Mouse (Mus musculus): ENCODE data around the gene Tmem147. TPM values are rescaled to one million over a fixed set of nuclear protein-coding genes. Genes with fewer than 3 reads are reported as not detected.
A peak's percentile ranks its signal among the peaks of the same experiment; 100 is the strongest.

Tmem147 gene
- polyA plus RNA-seq (2015; fragmentation: Nextera tagmentation; extraction: Ambion mirVana) = 200 and 203 TPM in 2 replicates

DNA sequence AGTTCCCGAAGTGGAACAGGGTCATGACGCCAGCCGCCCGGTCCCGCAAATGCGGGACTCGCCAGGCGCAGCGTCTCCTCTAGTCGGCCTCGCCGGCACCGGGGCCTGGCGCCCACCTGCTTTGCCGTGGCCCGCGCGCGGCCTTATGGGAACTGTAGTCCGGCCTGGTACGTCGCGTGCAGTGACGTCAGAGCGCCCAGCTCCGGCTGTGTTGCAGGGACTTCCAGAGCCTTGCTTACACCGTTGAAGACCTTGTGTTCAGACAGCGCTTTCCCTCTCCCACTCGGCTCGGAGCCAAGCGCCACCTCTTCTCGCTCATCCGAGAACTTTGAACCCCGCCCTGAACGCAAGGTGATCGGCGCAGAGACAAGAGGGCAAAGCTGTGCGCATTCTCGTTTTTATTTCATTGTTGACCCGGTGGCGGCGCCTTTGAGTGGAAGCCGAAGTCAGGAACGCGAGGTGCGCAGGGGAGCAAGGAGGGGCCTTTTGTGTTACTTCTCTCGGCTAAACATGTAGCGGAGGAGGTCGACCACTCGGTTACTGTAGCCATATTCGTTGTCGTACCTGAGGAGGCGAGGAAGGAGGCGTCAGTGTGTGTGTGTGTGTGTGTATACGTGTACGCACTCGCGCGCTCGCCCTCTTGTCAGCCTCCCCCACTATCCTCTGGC lies at the start of gene Tmem147:
Gene Tmem147, minus strand, starts transcription at position 145 of the 668 bp plus-strand sequence.
- WGBS = under 1% methylated on average over 60 of the region's 60 CpGs
- Histone ChIP-seq H3K27ac (peak within 1 kb of the TSS; percentile 95), H3K36me3 (peaks cover 48% of the 10 kb centered on the region), H3K27me3 (no peaks in the 10 kb centered on the region), H3K4me2 (replicated peaks) (peak within 1 kb of the TSS; percentile 74), H3K4me1 (replicated peaks) (peaks cover 31% of the 10 kb centered on the region), H3K9me3 (no peaks in the 10 kb centered on the region), H3K9ac (replicated peaks) (peak within 1 kb of the TSS; percentile 83), H3K4me3 (replicated peaks) (peak within 1 kb of the TSS; percentile 64)
- ATAC-seq = peak; percentile 98

GRCm38 (mm10) chr7:30777911-30778310 lies 48.6 kb upstream of the Tmem147 start:
- H3K27ac ChIP-seq = no peak overlapping the region
- H3K27me3 ChIP-seq = no peaks in the 10 kb centered on the region
- no peak for ATAC-seq
- no peaks in the 10 kb centered on the region for H3K9me3 ChIP-seq
- 95% methylated on average over 1 of the region's 1 CpGs for WGBS
- H3K4me3 ChIP-seq (replicated peaks) = no peak overlapping the region
- H3K9ac ChIP-seq (replicated peaks) = no peak overlapping the region
- no peaks in the 10 kb centered on the region for H3K36me3 ChIP-seq
- no peak overlapping the region for H3K4me2 ChIP-seq (replicated peaks)
- H3K4me1 ChIP-seq (replicated peaks) = no peaks in the 10 kb centered on the region

DNA sequence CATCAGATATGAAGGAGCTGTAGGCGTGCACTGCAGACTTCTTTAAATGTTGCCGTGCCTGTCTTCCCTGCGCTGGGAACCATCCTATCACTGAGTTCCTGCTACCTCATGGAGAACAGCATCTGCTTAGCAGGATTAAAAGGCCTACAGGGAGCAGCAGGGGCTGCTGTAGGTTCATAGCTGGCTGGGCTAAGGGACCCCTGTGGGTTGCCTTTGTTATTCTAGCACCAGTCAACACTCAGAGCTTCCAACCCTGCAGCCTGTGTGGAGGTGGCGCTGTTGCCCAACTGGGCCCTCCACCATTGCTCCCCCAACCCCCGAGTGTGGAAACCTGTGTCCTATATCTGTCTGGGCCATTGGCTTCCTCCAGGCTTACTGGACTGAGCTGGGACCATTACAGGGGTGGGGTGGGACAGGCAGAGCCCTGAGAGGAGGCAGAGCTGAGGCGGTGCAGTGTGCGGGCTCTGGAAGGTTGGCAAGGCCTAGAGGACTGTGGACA lies 47.8 kb upstream of the Tmem147 start:
- Histone ChIP-seq H3K27ac (no peak overlapping the region), H3K4me3 (replicated peaks) (no peak overlapping the region), H3K9ac (replicated peaks) (no peak overlapping the region), H3K27me3 (no peaks in the 10 kb centered on the region), H3K9me3 (no peaks in the 10 kb centered on the region), H3K4me2 (replicated peaks) (no peak overlapping the region), H3K4me1 (replicated peaks) (no peaks in the 10 kb centered on the region), H3K36me3 (no peaks in the 10 kb centered on the region)
- no peak; the same call in 1 of the 2 replicates for ATAC-seq
- WGBS = 49% methylated on average over 7 of the region's 7 CpGs

DNA sequence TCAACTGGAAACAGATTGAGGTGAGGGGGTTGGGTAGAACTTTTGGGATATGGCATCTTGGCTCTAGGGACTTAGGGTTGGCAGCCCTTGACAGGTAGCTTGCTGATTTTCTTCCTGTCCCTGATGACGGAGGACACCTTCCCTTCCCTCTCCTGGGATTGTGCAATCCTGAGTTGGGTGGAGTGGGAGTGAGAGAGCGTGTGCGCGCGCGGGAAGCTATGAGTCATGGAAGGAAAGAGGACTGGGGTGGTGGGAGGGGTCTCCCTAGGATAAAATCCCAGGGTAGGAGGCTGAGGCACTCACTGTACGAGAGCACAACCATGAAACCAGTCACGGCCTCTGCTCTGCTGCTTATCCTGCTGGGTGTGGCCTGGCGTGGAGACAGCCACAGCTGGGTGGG lies 46.8 kb upstream of the Tmem147 start:
- no peaks in the 10 kb centered on the region for H3K27me3 ChIP-seq
- no peak overlapping the region for H3K27ac ChIP-seq
- ATAC-seq = no peak
- WGBS = 93% methylated on average over 9 of the region's 9 CpGs
- H3K36me3 ChIP-seq = no peaks in the 10 kb centered on the region
- no peaks in the 10 kb centered on the region for H3K4me1 ChIP-seq (replicated peaks)
- no peak overlapping the region for H3K4me2 ChIP-seq (replicated peaks)
- no peak overlapping the region for H3K4me3 ChIP-seq (replicated peaks)
- no peaks in the 10 kb centered on the region for H3K9me3 ChIP-seq
- H3K9ac ChIP-seq (replicated peaks) = no peak overlapping the region

- no peak overlapping the region for H3K9ac ChIP-seq (replicated peaks)
- no peak overlapping the region for H3K4me3 ChIP-seq (replicated peaks)
- H3K27ac ChIP-seq = no peak overlapping the region
- H3K27me3 ChIP-seq = no peaks in the 10 kb centered on the region
- H3K9me3 ChIP-seq = no peaks in the 10 kb centered on the region
- WGBS = 26% methylated on average over 9 of the region's 9 CpGs
- 0 out of 2 replicates have a peak, but pooled peaks cover 2% of the 10 kb centered on the region for H3K4me1 ChIP-seq (replicated peaks)
- no peak for ATAC-seq
- H3K4me2 ChIP-seq (replicated peaks) = no peak overlapping the region
- H3K36me3 ChIP-seq = no peaks in the 10 kb centered on the region
These were observed 39.9 kb upstream of the Tmem147 start for GRCm38 (mm10) chr7:30769236-30769635.

DNA sequence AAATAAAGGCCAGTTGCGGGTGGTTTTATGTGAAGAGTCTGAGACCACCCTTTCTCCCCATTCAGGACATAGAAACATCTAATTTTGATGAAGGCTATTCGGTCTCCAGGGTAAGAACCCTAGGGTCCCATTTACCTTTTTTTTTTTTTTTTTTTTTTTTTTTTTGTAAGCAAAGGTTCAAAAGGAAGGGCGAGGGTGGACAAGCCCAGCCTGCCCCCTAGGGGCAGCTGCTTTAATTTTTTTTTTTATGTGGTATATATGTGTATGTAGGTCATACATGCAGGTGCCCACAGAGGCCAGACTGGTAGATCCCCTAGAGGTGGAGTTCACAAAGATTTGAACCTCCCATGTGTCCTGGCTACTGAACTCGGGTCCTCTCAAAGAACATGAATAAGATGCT lies 37.1 kb upstream of the Tmem147 start:
- 90% methylated on average over 4 of the region's 4 CpGs for WGBS
- ATAC-seq = no peak
- H3K4me2 ChIP-seq (replicated peaks) = no peak overlapping the region
- 0 out of 2 replicates have a peak, but pooled peaks cover 3% of the 10 kb centered on the region for H3K27me3 ChIP-seq
- no peak overlapping the region for H3K4me3 ChIP-seq (replicated peaks)
- 0 out of 2 replicates have a peak, but pooled peaks cover 2% of the 10 kb centered on the region for H3K4me1 ChIP-seq (replicated peaks)
- no peak overlapping the region for H3K27ac ChIP-seq
- no peaks in the 10 kb centered on the region for H3K9me3 ChIP-seq
- H3K9ac ChIP-seq (replicated peaks) = no peak overlapping the region
- H3K36me3 ChIP-seq = no peaks in the 10 kb centered on the region

DNA sequence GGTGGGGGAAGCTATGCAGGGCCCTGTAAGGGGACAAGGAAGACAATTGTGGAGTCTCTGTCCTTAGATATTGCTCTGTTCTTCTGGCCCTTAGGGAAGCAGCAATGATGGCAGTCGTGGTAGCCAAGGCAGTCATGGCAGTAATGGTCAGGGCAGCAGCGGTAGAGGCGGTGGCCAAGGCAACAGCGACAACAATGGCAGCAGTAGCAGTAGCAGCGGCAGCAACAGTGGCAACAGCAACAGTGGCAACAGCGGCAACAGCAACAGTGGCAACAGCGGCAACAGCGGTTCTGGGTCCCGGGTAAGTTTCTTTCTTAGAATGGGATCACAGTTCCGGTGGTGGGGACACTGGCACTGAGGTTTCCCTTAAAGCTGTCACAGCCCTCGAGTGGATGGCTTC lies 35.8 kb upstream of the Tmem147 start:
- WGBS = 45% methylated on average over 11 of the region's 11 CpGs
- Histone ChIP-seq H3K9me3 (no peaks in the 10 kb centered on the region), H3K4me1 (replicated peaks) (0 out of 2 replicates have a peak, but pooled peaks cover 2% of the 10 kb centered on the region), H3K27me3 (0 out of 2 replicates have a peak, but pooled peaks cover 3% of the 10 kb centered on the region), H3K9ac (replicated peaks) (no peak overlapping the region), H3K36me3 (no peaks in the 10 kb centered on the region), H3K4me3 (replicated peaks) (no peak overlapping the region), H3K4me2 (replicated peaks) (peak overlapping the region; percentile 25; the same call in 1 of the 2 replicates), H3K27ac (no peak overlapping the region)
- ATAC-seq = no peak

DNA sequence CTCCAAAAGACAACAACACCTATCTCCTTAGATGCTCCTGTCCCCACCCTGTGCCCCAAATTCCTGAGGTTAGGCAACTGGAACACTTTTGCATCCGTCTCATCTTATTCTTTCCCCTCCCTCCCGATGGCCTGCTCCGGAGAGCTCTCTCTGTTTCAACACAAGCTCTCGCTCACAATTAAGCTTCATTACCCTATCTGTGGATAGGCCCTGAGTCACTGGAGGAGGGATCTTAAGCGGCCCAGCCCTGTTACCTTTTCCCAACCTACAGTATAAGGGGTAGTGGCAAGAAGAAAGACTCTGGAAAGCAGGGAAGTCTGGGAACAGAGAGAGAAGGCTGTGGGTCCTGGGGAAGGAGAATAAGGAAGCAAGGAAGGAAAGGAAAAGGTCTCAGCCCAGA lies 34.1 kb upstream of the Tmem147 start, which contains the start of gene Dmkn:
Gene Dmkn, plus strand, starts transcription at position 301 of the 400 bp plus-strand sequence.
- 43% methylated on average over 5 of the region's 5 CpGs for WGBS
- Histone ChIP-seq H3K9ac (replicated peaks) (no peak within 1 kb of the TSS), H3K9me3 (no peaks in the 10 kb centered on the region), H3K4me3 (replicated peaks) (no peak within 1 kb of the TSS), H3K27me3 (0 out of 2 replicates have a peak, but pooled peaks cover 3% of the 10 kb centered on the region), H3K4me2 (replicated peaks) (no peak within 1 kb of the TSS), H3K36me3 (no peaks in the 10 kb centered on the region), H3K4me1 (replicated peaks) (no peaks in the 10 kb centered on the region), H3K27ac (no peak within 1 kb of the TSS)
- no peak for ATAC-seq

DNA sequence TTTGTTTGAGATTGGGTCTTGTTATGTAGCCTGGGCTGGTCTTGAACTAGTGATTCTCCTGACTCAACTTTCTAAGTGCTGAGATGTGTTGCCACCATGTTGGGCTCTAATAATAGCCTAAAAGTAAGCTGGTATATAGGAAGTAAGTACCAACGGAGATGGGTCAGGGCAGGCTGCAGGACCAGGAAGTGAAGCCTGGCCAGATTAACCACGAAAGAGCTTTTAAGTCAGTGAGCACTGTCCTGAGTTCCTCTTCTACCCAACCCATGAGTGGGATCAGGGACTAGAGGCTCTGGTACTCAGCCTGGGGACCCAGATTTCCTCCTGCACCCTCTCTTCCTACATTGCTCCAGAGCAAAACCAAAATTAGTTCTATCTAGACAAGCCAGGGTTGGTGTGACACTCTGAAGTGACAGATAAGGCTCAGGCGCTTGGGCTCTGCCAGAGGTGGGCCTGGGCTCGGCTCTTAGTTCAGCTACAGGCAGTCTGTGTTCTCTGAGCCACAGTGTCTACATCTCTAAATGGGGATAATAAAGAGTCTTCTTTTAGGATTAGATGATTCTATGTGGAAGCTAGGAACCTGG lies 32.5 kb upstream of the Tmem147 start:
- peaks cover under 1% of the 10 kb centered on the region for H3K36me3 ChIP-seq
- H3K4me1 ChIP-seq (replicated peaks) = no peaks in the 10 kb centered on the region
- 76% methylated on average over 4 of the region's 4 CpGs for WGBS
- no peak for ATAC-seq
- no peaks in the 10 kb centered on the region for H3K9me3 ChIP-seq
- 0 out of 2 replicates have a peak, but pooled peaks cover 3% of the 10 kb centered on the region for H3K27me3 ChIP-seq
- H3K9ac ChIP-seq (replicated peaks) = no peak overlapping the region
- no peak overlapping the region for H3K27ac ChIP-seq
- no peak overlapping the region for H3K4me3 ChIP-seq (replicated peaks)
- H3K4me2 ChIP-seq (replicated peaks) = no peak overlapping the region

DNA sequence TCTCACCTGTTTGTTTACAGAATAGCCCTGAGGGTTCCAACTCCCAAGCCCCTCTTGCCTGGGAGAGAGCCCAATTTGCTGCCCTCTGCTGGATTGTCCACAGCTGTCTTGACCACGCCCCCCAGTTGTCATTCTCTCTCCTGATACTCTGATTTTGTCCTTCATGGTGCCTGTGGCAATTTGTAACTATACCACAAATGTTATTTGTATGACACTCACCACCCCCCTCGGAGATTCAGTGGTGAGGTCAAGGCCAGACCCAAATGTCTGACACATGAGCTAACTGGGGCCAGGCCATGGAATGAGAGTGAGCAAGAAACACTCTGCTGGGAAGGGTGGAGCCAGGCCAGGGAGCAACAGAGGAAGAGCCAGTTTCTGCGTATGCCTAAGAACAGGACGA lies 29.5 kb upstream of the Tmem147 start:
- no peak for ATAC-seq
- no peak overlapping the region for H3K4me3 ChIP-seq (replicated peaks)
- 0 out of 2 replicates have a peak, but pooled peaks cover 1% of the 10 kb centered on the region for H3K27me3 ChIP-seq
- no peak overlapping the region for H3K4me2 ChIP-seq (replicated peaks)
- no peak overlapping the region for H3K27ac ChIP-seq
- H3K36me3 ChIP-seq = peaks cover 31% of the 10 kb centered on the region
- peaks cover 9% of the 10 kb centered on the region for H3K9me3 ChIP-seq
- no peaks in the 10 kb centered on the region for H3K4me1 ChIP-seq (replicated peaks)
- WGBS = 40% methylated on average over 4 of the region's 4 CpGs
- H3K9ac ChIP-seq (replicated peaks) = no peak overlapping the region

DNA sequence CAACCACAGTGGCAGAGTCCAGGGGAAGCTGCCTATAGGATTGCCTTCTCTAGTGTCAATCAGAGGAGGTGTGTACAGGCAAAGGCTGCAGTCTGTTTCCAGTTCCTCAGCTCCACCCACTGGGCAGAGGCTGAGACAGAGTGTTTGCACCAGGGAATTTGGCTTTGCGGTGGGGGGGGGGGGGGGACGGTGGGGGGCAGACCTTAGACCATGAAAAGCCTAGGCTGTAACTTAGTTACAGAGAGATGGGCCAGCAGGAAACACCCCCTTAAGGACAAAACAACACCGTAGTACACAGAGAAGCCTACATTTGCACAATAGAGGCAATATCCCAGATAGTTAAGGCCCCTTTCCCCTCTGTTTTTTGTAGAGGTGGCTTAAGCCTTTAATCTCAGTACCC lies 27.7 kb upstream of the Tmem147 start:
- Histone ChIP-seq H3K4me3 (replicated peaks) (no peak overlapping the region), H3K9me3 (peaks cover 9% of the 10 kb centered on the region), H3K9ac (replicated peaks) (no peak overlapping the region), H3K36me3 (peaks cover 32% of the 10 kb centered on the region), H3K27me3 (no peaks in the 10 kb centered on the region), H3K4me1 (replicated peaks) (no peaks in the 10 kb centered on the region), H3K4me2 (replicated peaks) (no peak overlapping the region), H3K27ac (no peak overlapping the region)
- no peak for ATAC-seq
- 64% methylated on average over 3 of the region's 3 CpGs for WGBS

- Histone ChIP-seq H3K36me3 (peaks cover 31% of the 10 kb centered on the region), H3K9me3 (peaks cover 9% of the 10 kb centered on the region), H3K27me3 (no peaks in the 10 kb centered on the region), H3K27ac (no peak within 1 kb of the TSS), H3K4me3 (replicated peaks) (no peak within 1 kb of the TSS), H3K4me1 (replicated peaks) (no peaks in the 10 kb centered on the region), H3K9ac (replicated peaks) (no peak within 1 kb of the TSS), H3K4me2 (replicated peaks) (no peak within 1 kb of the TSS)
- WGBS = 69% methylated on average over 5 of the region's 5 CpGs
- ATAC-seq = no peak
These were observed 21.8 kb upstream of the Tmem147 start, which contains the start of gene Sbsn for GRCm38 (mm10) chr7:30751086-30751669. Gene Sbsn, plus strand, starts transcription at chr7:30751471.

Measured in midbrain, embryonic 13.5 days (tissue).